Mouse (Mus musculus): ENCODE measurements at regions not wholly inside any gene's neighbourhood (a gene's known extent, or its start where the extent isn't known, plus 50 kb on each side); places are given as distances from the start of the nearest gene placed in this dataset.

DNA sequence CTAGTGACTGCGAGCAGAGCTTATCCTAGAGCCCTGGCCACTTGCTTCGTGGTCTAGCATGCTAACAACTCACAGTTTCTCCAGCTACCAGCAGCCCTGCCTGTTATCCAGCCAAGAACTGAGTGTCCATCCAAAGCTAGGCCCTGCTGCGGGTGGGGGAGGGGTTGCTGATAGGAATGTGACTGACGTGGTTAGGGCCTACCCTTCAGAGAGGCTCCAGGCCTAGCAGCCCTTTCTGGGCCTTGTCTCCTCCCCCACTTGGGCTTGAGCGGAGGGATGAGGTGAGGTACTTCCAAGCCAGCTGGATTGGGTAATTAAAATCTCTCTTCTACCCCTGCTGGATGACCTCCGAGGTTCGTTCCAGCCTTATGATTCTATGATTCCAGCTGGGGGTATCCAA lies 79.2 kb downstream of the Efnb1 start:
- DNase-seq (ENCODE audit: low spot score) = no peak
- no peaks in the 10 kb centered on the region for H3K4me1 ChIP-seq (ENCODE audit: insufficient read depth, low read length)
- H3K36me3 ChIP-seq (ENCODE audit: insufficient read depth, low read length) = no peaks in the 10 kb centered on the region
- H3K27ac ChIP-seq = no peak overlapping the region
- no peak overlapping the region for H3K9ac ChIP-seq (replicated peaks; ENCODE audit: low read length)
- no peaks in the 10 kb centered on the region for H3K27me3 ChIP-seq (ENCODE audit: insufficient read depth, low read length)
- TF ChIP-seq CTCF (IDR thresholded peaks at IDR 0.05; ENCODE audit: low read depth) = no peak
- 57% methylated on average over 7 of the region's 7 CpGs for WGBS
- no peak overlapping the region for H3K4me3 ChIP-seq (ENCODE audit: low read length)
- no peak for ATAC-seq
- H3K9me3 ChIP-seq (ENCODE audit: low read length) = no peaks in the 10 kb centered on the region
- no peak overlapping the region for H3K4me2 ChIP-seq (ENCODE audit: low read depth, low read length)

DNA sequence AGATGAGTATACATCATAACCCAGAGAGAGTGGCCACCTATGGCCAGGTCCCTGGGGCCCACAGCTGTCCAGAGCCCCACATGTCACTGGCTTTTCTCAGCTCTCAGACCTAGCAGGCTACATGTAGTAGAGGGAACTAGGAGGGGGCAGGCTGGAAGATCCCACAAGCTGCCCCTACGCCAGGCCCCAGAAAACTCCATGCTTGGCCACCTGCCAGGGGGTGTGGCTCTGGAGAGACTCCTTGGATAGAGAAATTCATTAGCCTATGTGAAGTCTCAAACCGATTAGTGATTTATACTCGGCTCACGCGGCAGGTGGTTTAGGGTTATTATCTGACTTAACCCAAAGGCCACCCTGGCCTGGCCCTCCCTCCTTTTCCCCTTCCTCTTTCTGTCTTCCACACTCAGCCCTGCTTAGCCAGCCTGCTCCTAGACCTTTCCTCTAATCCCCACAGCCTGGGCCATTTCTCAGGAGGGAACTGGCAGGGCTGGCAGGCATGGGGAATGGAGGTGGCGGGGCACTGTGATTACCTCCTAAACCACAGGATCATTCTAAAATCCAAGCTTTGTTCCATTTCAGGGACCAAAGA lies 77.7 kb downstream of the Efnb1 start:
- no peaks in the 10 kb centered on the region for H3K27me3 ChIP-seq (ENCODE audit: insufficient read depth, low read length)
- TF ChIP-seq CTCF (IDR thresholded peaks at IDR 0.05; ENCODE audit: low read depth) = no peak
- no peak overlapping the region for H3K27ac ChIP-seq
- no peaks in the 10 kb centered on the region for H3K4me1 ChIP-seq (ENCODE audit: insufficient read depth, low read length)
- H3K4me2 ChIP-seq (ENCODE audit: low read depth, low read length) = no peak overlapping the region
- H3K9ac ChIP-seq (replicated peaks; ENCODE audit: low read length) = no peak overlapping the region
- 59% methylated on average over 6 of the region's 6 CpGs for WGBS
- DNase-seq (ENCODE audit: low spot score) = peak; percentile 48
- H3K4me3 ChIP-seq (ENCODE audit: low read length) = no peak overlapping the region
- no peak for ATAC-seq
- H3K9me3 ChIP-seq (ENCODE audit: low read length) = no peaks in the 10 kb centered on the region
- H3K36me3 ChIP-seq (ENCODE audit: insufficient read depth, low read length) = no peaks in the 10 kb centered on the region

DNA sequence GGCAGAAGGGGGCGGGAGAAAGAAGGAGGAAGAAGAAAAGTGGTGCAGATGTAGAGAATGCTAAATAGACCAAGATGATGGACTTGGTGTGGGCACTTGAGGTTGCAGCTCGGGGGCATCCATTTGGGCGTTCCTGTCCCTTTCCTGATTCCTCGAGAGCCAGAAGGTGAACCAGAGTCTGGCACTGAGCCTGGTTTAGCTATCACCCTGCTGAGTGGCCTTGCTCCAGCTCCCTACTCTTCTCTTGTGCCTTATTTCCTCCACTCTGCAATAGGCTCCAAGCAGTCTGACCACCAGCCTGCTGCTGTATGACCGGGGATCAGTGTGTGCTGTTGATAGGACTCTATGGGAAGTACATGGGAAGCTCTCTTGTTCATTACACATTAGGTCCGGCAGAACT lies 68.1 kb downstream of the Efnb1 start:
- ATAC-seq (no peak), DNase-seq (ENCODE audit: low spot score) (no peak)
- Histone ChIP-seq H3K27me3 (ENCODE audit: insufficient read depth, low read length) (no peaks in the 10 kb centered on the region), H3K36me3 (ENCODE audit: insufficient read depth, low read length) (no peaks in the 10 kb centered on the region), H3K9ac (replicated peaks; ENCODE audit: low read length) (no peak overlapping the region), H3K4me3 (ENCODE audit: low read length) (no peak overlapping the region), H3K9me3 (ENCODE audit: low read length) (no peaks in the 10 kb centered on the region), H3K4me1 (ENCODE audit: insufficient read depth, low read length) (no peaks in the 10 kb centered on the region), H3K27ac (no peak overlapping the region), H3K4me2 (ENCODE audit: low read depth, low read length) (no peak overlapping the region)
- no peak for TF ChIP-seq CTCF (IDR thresholded peaks at IDR 0.05; ENCODE audit: low read depth)
- WGBS = 74% methylated on average over 6 of the region's 6 CpGs

DNA sequence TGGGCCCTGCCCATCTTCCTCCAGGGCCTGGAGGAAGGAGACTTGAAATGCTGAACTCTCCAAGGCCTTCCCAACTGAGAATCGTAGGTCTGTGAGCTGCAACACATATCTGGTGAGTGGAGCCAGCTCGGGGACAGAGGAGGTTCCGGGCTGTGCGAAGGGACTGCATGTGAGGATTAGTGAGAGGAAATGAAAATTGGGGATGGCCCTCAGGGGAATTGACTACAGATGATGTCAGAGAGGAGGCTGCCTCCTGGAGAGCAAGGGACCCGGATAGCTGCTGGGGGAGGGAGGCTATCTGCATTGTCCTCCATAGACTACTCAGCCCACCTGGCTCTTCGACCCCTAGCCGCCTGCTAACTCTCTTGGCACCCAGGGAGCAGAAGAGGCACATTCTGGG lies 65.2 kb downstream of the Efnb1 start:
- H3K9ac ChIP-seq (replicated peaks; ENCODE audit: low read length) = no peak overlapping the region
- no peaks in the 10 kb centered on the region for H3K9me3 ChIP-seq (ENCODE audit: low read length)
- no peak overlapping the region for H3K27ac ChIP-seq
- H3K4me2 ChIP-seq (ENCODE audit: low read depth, low read length) = no peak overlapping the region
- H3K4me1 ChIP-seq (ENCODE audit: insufficient read depth, low read length) = no peaks in the 10 kb centered on the region
- no peak for DNase-seq (ENCODE audit: low spot score)
- ATAC-seq = no peak
- no peaks in the 10 kb centered on the region for H3K27me3 ChIP-seq (ENCODE audit: insufficient read depth, low read length)
- 83% methylated on average over 7 of the region's 7 CpGs for WGBS
- no peaks in the 10 kb centered on the region for H3K36me3 ChIP-seq (ENCODE audit: insufficient read depth, low read length)
- H3K4me3 ChIP-seq (ENCODE audit: low read length) = no peak overlapping the region
- no peak for TF ChIP-seq CTCF (IDR thresholded peaks at IDR 0.05; ENCODE audit: low read depth)

DNA sequence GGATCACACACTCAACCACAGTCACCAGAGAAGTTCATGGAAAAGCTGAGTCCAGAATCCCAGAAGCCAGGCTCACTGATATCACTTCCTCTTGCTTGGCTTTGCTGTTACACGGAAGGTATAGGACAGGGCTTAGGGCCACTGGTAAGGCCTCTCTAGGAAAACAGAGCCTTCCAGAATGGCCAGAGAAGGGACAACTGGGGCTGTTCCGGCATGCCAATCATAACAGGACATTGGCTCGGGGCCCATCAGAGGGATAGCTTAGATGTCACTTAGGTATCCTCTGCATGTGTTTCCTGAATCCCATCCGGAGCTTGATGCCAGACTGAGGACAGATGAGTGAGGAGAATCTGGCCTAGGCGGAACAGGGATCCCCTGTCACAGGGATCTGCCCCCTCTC lies 63.7 kb downstream of the Efnb1 start:
- H3K4me2 ChIP-seq (ENCODE audit: low read depth, low read length) = no peak overlapping the region
- no peaks in the 10 kb centered on the region for H3K36me3 ChIP-seq (ENCODE audit: insufficient read depth, low read length)
- 68% methylated on average over 5 of the region's 5 CpGs for WGBS
- no peak for TF ChIP-seq CTCF (IDR thresholded peaks at IDR 0.05; ENCODE audit: low read depth)
- H3K4me1 ChIP-seq (ENCODE audit: insufficient read depth, low read length) = no peaks in the 10 kb centered on the region
- H3K9me3 ChIP-seq (ENCODE audit: low read length) = no peaks in the 10 kb centered on the region
- H3K4me3 ChIP-seq (ENCODE audit: low read length) = no peak overlapping the region
- 0 out of 2 replicates have a peak overlapping the region, but pooled peaks have one; percentile 24 for H3K9ac ChIP-seq (replicated peaks; ENCODE audit: low read length)
- peak; percentile 16; the same call in 1 of the 2 replicates for ATAC-seq
- H3K27me3 ChIP-seq (ENCODE audit: insufficient read depth, low read length) = no peaks in the 10 kb centered on the region
- peak overlapping the region; percentile 54 for H3K27ac ChIP-seq
- no peak for DNase-seq (ENCODE audit: low spot score)

DNA sequence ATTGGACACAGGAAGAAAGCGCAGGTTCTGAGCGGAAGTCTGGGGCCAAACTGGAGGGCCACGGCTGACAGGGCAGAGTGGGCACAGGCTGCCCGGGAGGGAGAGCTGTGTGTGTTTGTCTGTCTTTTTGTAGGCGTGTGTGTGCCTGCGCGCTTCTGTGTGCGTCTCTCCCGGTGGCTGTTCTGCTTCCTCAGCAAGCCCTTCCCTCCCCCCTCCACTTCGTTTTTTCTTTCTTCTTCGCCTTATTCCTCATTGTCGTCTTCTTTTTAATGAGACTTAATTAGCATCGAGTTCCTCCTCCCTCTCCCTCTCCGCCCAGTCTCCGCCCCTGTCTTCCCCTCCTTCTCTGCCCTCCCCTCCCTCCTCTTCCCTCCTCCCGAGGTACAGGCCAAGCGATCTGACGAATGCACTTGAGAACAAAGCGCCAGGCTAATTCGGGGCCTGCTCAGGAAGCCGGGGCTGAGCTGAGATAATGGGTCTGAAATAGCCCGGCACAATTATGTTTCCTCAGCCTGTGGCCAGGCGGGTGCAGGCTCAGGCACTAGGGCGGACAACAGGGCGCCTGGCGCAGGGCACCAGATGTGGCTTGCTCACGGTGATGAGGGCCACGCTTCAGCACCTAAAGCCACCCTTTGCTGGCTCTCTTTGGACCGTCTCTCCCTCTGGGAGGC lies 63.2 kb downstream of the Efnb1 start:
- ATAC-seq (peak; percentile 86), DNase-seq (ENCODE audit: low spot score) (peak; percentile 72)
- Histone ChIP-seq H3K9ac (replicated peaks; ENCODE audit: low read length) (peak overlapping the region; percentile 24; the same call in 1 of the 2 replicates), H3K36me3 (ENCODE audit: insufficient read depth, low read length) (no peaks in the 10 kb centered on the region), H3K4me3 (ENCODE audit: low read length) (peak overlapping the region; percentile 14; the same call in 1 of the 2 replicates), H3K9me3 (ENCODE audit: low read length) (no peaks in the 10 kb centered on the region), H3K4me2 (ENCODE audit: low read depth, low read length) (peak overlapping the region; percentile 51), H3K4me1 (ENCODE audit: insufficient read depth, low read length) (no peaks in the 10 kb centered on the region), H3K27me3 (ENCODE audit: insufficient read depth, low read length) (no peaks in the 10 kb centered on the region), H3K27ac (peak overlapping the region; percentile 54)
- no peak for TF ChIP-seq CTCF (IDR thresholded peaks at IDR 0.05; ENCODE audit: low read depth)
- WGBS = 40% methylated on average over 29 of the region's 29 CpGs
